Mouse (Mus musculus): ENCODE measurements around the gene BC048562. TPM values are rescaled to one million over a fixed set of nuclear protein-coding genes. Genes with fewer than 3 reads are reported as not detected.
A peak's percentile ranks its signal among the peaks of the same experiment; 100 is the strongest.

Gene BC048562
- total and polyA plus RNA-seq, 2 experiments from 2014 or later, result not detected

DNA sequence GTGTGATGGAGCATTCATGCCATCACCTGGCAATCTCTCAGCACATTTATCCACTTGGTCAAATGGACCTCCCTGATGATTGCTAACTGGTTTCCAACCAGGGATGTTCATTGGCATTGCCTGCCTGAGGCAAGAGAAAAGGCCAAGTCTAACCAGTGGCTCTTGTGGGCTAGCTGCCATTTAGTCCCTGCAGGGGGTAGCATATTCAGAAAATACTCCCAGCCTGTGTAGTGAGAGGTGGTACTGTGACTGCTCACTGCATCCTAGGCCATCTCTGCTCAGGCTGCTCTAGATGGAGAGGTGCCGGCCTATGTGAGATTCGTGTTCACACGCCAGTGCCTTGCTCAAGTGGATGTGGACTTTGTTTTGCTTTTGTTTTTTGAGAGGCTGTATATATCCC is 38.0 kb upstream of the BC048562 start:
- Histone ChIP-seq H3K27me3 (ENCODE audit: insufficient read depth, low read length) (no peaks in the 10 kb centered on the region), H3K4me1 (ENCODE audit: insufficient read depth) (0 out of 2 replicates have a peak, but pooled peaks cover 8% of the 10 kb centered on the region), H3K9me3 (ENCODE audit: low read length) (no peaks in the 10 kb centered on the region), H3K9ac (no peak overlapping the region), H3K4me3 (ENCODE audit: low read depth, low read length) (no peak overlapping the region), H3K4me2 (ENCODE audit: low read depth) (no peak overlapping the region), H3K27ac (ENCODE audit: low read depth, low read length) (no peak overlapping the region), H3K36me3 (ENCODE audit: insufficient read depth) (peaks cover 8% of the 10 kb centered on the region; the same call in 1 of the 2 replicates)
- ATAC-seq (no peak), DNase-seq (no peak)
- no peak for TF ChIP-seq CTCF (IDR thresholded peaks at IDR 0.05; ENCODE audit: low read depth)
- WGBS, result 92% methylated on average over 3 of the region's 3 CpGs

DNA sequence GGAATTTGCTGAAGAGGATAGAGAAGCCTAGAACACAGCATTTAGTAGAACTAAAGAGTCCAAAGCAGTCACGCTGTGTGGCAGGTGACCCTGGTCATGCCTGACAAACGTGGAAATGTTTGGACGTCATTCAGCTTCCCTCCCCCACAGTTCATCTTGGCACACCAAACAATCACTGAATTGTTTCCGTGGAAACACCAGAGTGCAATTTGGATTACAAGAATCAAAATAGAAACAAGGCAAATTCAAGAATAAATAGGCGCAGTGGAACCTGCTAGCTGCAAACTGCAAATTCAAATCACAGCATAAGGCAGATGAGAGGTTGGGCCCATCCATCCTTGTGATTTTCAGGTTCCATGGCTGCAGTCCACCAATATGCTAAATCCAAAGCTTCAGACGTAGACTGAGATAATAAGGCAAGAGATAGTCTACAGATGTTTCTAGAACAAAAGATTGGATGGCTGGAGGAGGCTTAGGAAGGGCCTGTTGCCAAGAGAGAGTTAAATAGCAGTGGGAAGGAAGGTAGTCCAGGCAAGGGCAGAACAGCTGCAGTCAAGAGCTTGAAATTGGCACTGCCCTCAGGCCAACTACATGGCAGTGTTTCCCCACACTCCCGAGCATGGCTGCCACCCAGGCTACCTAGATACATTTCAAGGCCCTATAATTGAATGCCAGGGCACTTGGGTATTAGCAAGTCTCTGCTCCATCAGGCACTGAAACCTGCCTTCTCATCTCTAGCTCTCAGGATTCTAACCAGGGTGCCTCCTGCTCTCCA is 34.9 kb upstream of the BC048562 start:
- peak; percentile 65 for ATAC-seq

DNA sequence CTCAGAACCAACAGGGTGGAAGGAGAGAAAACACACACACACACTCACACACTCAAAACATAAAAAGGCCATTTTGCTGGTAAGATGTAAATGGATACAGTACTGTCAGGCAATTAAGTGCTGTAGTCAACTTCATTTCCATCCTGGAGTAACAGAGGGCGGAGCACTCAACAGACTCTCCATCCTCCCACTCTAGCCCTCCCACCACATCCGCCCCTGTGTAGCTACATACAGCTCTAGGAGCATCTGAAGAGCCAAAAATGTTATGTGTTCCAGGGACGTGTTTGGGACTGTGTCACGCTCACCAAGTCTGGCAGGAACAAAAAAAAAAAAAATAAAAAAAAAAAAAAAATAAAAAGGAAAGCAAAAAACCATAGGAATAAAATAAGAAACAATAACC is 33.2 kb upstream of the BC048562 start:
- H3K4me1 ChIP-seq (ENCODE audit: insufficient read depth), result 0 out of 2 replicates have a peak, but pooled peaks cover 8% of the 10 kb centered on the region
- no peak for ATAC-seq
- no peaks in the 10 kb centered on the region for H3K36me3 ChIP-seq (ENCODE audit: insufficient read depth)
- H3K9me3 ChIP-seq (ENCODE audit: low read length), result no peaks in the 10 kb centered on the region
- no peak for TF ChIP-seq CTCF (IDR thresholded peaks at IDR 0.05; ENCODE audit: low read depth)
- DNase-seq, result no peak
- H3K27ac ChIP-seq (ENCODE audit: low read depth, low read length), result no peak overlapping the region
- no peak overlapping the region for H3K4me2 ChIP-seq (ENCODE audit: low read depth)
- no peak overlapping the region for H3K4me3 ChIP-seq (ENCODE audit: low read depth, low read length)
- H3K27me3 ChIP-seq (ENCODE audit: insufficient read depth, low read length), result no peaks in the 10 kb centered on the region
- 80% methylated on average over 4 of the region's 4 CpGs for WGBS
- H3K9ac ChIP-seq, result no peak overlapping the region

More for the DNA sequence above, 34.9 kb upstream of the BC048562 start:
- WGBS, result 20% methylated on average over 7 of the region's 7 CpGs
- H3K27me3 ChIP-seq (ENCODE audit: insufficient read depth, low read length), result no peaks in the 10 kb centered on the region
- 0 out of 2 replicates have a peak, but pooled peaks cover 8% of the 10 kb centered on the region for H3K4me1 ChIP-seq (ENCODE audit: insufficient read depth)
- H3K9me3 ChIP-seq (ENCODE audit: low read length), result no peaks in the 10 kb centered on the region
- H3K27ac ChIP-seq (ENCODE audit: low read depth, low read length), result peak overlapping the region; percentile 81
- no peaks in the 10 kb centered on the region for H3K36me3 ChIP-seq (ENCODE audit: insufficient read depth)
- H3K9ac ChIP-seq, result no peak overlapping the region
- H3K4me2 ChIP-seq (ENCODE audit: low read depth), result no peak overlapping the region
- peak; percentile 58 for DNase-seq
- TF ChIP-seq CTCF (IDR thresholded peaks at IDR 0.05; ENCODE audit: low read depth), result no peak
- H3K4me3 ChIP-seq (ENCODE audit: low read depth, low read length), result no peak overlapping the region

DNA sequence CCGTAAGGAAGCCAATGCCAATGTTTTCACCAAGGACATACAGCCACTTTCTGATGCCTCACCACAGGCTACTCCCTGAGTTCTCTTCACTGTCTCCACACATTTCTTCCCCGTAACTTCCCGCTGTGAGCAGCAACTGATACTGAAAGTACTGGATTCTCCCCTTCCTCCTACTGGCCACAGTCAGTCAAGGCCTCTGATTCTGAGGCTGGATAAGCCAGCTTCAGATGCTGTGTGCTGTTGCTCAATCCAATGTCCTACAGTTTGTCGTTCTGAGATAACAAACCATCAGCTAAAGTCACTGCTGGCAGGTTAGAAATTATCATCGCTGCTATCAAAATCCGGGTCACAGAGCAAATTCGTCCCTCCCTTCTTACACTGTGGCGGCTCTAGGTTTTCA is 31.8 kb upstream of the BC048562 start:
- Histone ChIP-seq H3K4me3 (ENCODE audit: low read depth, low read length) (no peak overlapping the region), H3K27ac (ENCODE audit: low read depth, low read length) (no peak overlapping the region), H3K4me2 (ENCODE audit: low read depth) (no peak overlapping the region), H3K9me3 (ENCODE audit: low read length) (no peaks in the 10 kb centered on the region), H3K9ac (no peak overlapping the region), H3K36me3 (ENCODE audit: insufficient read depth) (no peaks in the 10 kb centered on the region), H3K27me3 (ENCODE audit: insufficient read depth, low read length) (no peaks in the 10 kb centered on the region), H3K4me1 (ENCODE audit: insufficient read depth) (0 out of 2 replicates have a peak, but pooled peaks cover 8% of the 10 kb centered on the region)
- ATAC-seq (no peak), DNase-seq (no peak)
- no peak for TF ChIP-seq CTCF (IDR thresholded peaks at IDR 0.05; ENCODE audit: low read depth)
- WGBS, result 84% methylated on average over 8 of the region's 8 CpGs

DNA sequence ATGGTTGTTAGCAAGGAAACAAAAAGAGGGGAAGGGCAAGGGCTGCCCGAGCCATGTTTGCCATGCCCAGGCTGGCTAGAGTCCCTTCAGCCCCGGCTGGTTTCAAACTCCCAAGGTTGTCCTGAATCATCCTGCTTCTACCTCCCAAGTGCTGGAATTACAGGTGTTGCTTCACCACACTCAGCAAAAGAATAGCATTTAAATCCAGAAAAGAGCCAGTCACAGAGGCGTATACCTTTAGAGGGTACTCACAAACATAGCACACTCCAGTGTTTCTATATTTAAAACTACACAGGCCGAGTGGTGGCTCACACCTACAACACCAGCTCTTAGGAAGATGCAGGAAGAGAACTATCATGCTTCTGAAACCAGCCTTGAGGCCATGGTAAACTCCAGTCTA is 26.7 kb upstream of the BC048562 start:
- no peaks in the 10 kb centered on the region for H3K9me3 ChIP-seq (ENCODE audit: low read length)
- no peaks in the 10 kb centered on the region for H3K4me1 ChIP-seq (ENCODE audit: insufficient read depth)
- WGBS, result 88% methylated on average over 4 of the region's 4 CpGs
- no peak for TF ChIP-seq CTCF (IDR thresholded peaks at IDR 0.05; ENCODE audit: low read depth)
- H3K36me3 ChIP-seq (ENCODE audit: insufficient read depth), result no peaks in the 10 kb centered on the region
- H3K27ac ChIP-seq (ENCODE audit: low read depth, low read length), result no peak overlapping the region
- no peak for ATAC-seq
- DNase-seq, result no peak
- H3K4me3 ChIP-seq (ENCODE audit: low read depth, low read length), result no peak overlapping the region
- H3K27me3 ChIP-seq (ENCODE audit: insufficient read depth, low read length), result no peaks in the 10 kb centered on the region
- H3K9ac ChIP-seq, result no peak overlapping the region
- no peak overlapping the region for H3K4me2 ChIP-seq (ENCODE audit: low read depth)

DNA sequence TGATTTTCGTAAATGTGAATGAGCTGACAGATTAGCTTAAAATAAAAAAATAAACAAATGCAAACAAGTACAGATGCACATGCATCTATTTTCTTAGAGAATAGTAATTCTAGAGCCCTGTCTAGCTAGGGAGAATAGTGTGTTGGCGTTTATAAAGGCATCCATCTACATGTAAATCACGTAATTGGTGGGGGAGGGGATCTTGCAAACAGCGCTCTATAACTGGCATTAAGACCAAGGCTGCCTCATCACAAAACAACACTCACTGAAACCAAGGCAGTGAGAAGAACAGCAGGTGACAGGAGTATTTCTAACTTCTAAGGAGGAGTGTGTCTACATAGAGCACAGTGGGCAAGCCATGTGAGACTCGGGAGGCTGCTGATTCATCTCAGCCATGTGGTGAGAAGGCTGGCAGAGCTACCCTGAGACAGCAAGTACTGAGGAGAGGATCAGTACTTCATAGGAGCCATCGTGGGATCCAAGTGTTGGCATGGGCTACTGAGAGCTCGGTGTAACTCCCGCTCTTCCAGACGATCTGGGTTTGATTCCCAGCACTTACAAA is 24.8 kb upstream of the BC048562 start:
- peak; percentile 48 for ATAC-seq
- WGBS, result 53% methylated on average over 9 of the region's 9 CpGs
- Histone ChIP-seq H3K4me2 (ENCODE audit: low read depth) (no peak overlapping the region), H3K4me3 (ENCODE audit: low read depth, low read length) (no peak overlapping the region), H3K27me3 (ENCODE audit: insufficient read depth, low read length) (no peaks in the 10 kb centered on the region), H3K36me3 (ENCODE audit: insufficient read depth) (no peaks in the 10 kb centered on the region), H3K4me1 (ENCODE audit: insufficient read depth) (no peaks in the 10 kb centered on the region), H3K9me3 (ENCODE audit: low read length) (no peaks in the 10 kb centered on the region), H3K9ac (no peak overlapping the region), H3K27ac (ENCODE audit: low read depth, low read length) (no peak overlapping the region)
- no peak for TF ChIP-seq CTCF (IDR thresholded peaks at IDR 0.05; ENCODE audit: low read depth)
- peak; percentile 39 for DNase-seq

DNA sequence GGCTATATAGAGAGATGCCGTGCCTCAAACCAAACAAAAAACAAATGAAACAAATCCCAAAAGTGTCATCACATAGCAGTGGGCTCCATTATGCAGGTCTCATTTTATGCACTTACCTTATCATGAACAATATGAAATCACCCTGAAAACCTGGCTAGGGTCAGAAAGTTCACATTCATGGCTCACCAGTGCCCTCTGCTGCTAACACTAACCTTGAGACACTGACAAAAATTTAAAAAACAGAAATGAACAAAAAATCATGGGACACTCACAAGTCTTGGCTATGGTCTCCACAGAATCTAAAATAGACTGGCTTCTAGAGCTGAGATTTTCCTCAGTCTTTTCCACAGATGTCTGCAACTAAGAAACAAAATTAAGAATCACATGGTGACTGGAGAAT is 24.1 kb upstream of the BC048562 start:
- Histone ChIP-seq H3K9ac (no peak overlapping the region), H3K27ac (ENCODE audit: low read depth, low read length) (no peak overlapping the region), H3K27me3 (ENCODE audit: insufficient read depth, low read length) (no peaks in the 10 kb centered on the region), H3K9me3 (ENCODE audit: low read length) (no peaks in the 10 kb centered on the region), H3K36me3 (ENCODE audit: insufficient read depth) (no peaks in the 10 kb centered on the region), H3K4me2 (ENCODE audit: low read depth) (no peak overlapping the region), H3K4me1 (ENCODE audit: insufficient read depth) (no peaks in the 10 kb centered on the region), H3K4me3 (ENCODE audit: low read depth, low read length) (no peak overlapping the region)
- TF ChIP-seq CTCF (IDR thresholded peaks at IDR 0.05; ENCODE audit: low read depth), result peak; percentile 42
- no peak for ATAC-seq
- DNase-seq, result peak; percentile 24
- WGBS, result 77% methylated on average over 1 of the region's 1 CpGs

Data from forebrain, postnatal 0 days (tissue).